Mouse (Mus musculus) forebrain, postnatal 0 days (tissue): ENCODE data around the gene Rps3a1. TPM values are rescaled to one million over a fixed set of nuclear protein-coding genes. Genes with fewer than 3 reads are reported as not detected.
A peak's percentile ranks its signal among the peaks of the same experiment; 100 is the strongest.

Experiments
- ATAC-seq: fragments of 200-750 bp; cut with Nextera tagmentation; 2 replicates; pipeline ENCODE4 v1.8.0; 2017; ENCODE audit warnings: mild to moderate bottlenecking, moderate library complexity
- DNase-seq: peaks from one replicate; pipeline ENCODE4 v3.0.0-alpha.2; 2015
- H3K27ac ChIP-seq: fragments of 300-500 bp; sonication (generic); 2 replicates; pipeline ENCODE4 v1.5.1; 2014; ENCODE audit warnings: low read depth, mild to moderate bottlenecking, antibody characterized with exemption, low read length, moderate library complexity, mixed read lengths
- H3K27me3 ChIP-seq: fragments of 300-500 bp; sonication (generic); 2 replicates; pipeline ENCODE4 v1.6.1; 2014; ENCODE audit warnings: mild to moderate bottlenecking, low read length, mixed read lengths; ENCODE audit not compliant: insufficient read depth
- H3K36me3 ChIP-seq: fragments of 300-500 bp; sonication (generic); 2 replicates; pipeline ENCODE4 v1.6.1; 2014; ENCODE audit warnings: mild to moderate bottlenecking, moderate library complexity; ENCODE audit not compliant: insufficient read depth
- H3K4me1 ChIP-seq: fragments of 300-500 bp; sonication (generic); 2 replicates; pipeline ENCODE4 v1.6.1; 2014; ENCODE audit warnings: antibody characterized with exemption; ENCODE audit not compliant: insufficient read depth
- H3K4me2 ChIP-seq: fragments of 300-500 bp; sonication (generic); 2 replicates; pipeline ENCODE4 v1.6.1; 2014; ENCODE audit warnings: low read depth, mild to moderate bottlenecking, moderate library complexity
- H3K4me3 ChIP-seq: fragments of 300-500 bp; sonication (generic); 2 replicates; pipeline ENCODE4 v1.5.1; 2014; ENCODE audit warnings: low read depth, low read length, mixed read lengths
- H3K9ac ChIP-seq: fragments of 300-500 bp; sonication (generic); 2 replicates; pipeline ENCODE4 v1.6.1; 2014; ENCODE audit warnings: mild to moderate bottlenecking
- H3K9me3 ChIP-seq: fragments of 300-500 bp; sonication (generic); 2 replicates; pipeline ENCODE4 v1.6.1; 2016; ENCODE audit warnings: low read length
- CTCF ChIP-seq: sonication (generic); IDR thresholded peaks from 2 replicates; pipeline ENCODE4 v1.5.1; 2016; ENCODE audit warnings: antibody characterized with exemption, control low read depth, low read depth
- WGBS: fragments of 180-500 bp; shearing (Covaris S2); extraction: QIAGEN DNeasy Blood & Tissue Kit; methylation state at CpG from one replicate; pipeline ENCODE4 v1.1.7; 2014; 5-methylcytosine and 5-hydroxymethylcytosine counted together
- polyA plus RNA-seq: library from polyadenylated mRNA; unstranded; fragments of >200 nt; fragmentation: Nextera tagmentation; extraction: Ambion mirVana; gene quantifications from 2 replicates; pipeline ENCODE4 v1.2.1, GENCODE M21; 2015
- total RNA-seq: library from RNA; depleted of rRNA; stranded (reverse); fragments of >200 nt; gene quantifications from 2 replicates; pipeline ENCODE4 v1.2.3, GENCODE M21; 2014

Gene Rps3a1
- total and polyA plus RNA-seq, 2 experiments from 2014 or later, result 709 to 996 TPM

DNA sequence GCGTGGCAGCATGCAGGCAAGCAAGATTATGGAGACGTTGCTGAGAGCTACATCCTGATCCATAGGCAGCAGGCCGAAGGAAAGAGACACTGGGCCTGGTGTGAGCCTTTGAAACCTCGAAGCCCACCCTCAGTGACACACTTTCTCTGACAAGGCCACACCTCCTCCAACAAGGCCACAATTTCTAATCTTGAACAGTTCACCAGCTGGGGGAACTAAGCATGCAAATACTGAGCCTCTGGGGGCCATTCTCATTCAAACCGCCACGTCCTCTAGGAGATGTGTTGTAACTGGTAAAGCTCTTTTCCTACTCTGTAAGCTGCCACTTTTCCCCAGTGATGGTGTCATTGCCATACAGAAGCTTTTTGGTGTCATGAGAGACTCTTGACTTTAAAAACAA, 6.6 kb upstream of the Rps3a1 start:
- Histone ChIP-seq H3K4me1 (no peaks in the 10 kb centered on the region), H3K9me3 (no peaks in the 10 kb centered on the region), H3K9ac (no peak overlapping the region), H3K27ac (no peak overlapping the region), H3K36me3 (no peaks in the 10 kb centered on the region), H3K4me2 (no peak overlapping the region), H3K4me3 (no peak overlapping the region), H3K27me3 (no peaks in the 10 kb centered on the region)
- no peak for DNase-seq
- ATAC-seq, result no peak
- WGBS, result 75% methylated on average over 6 of the region's 6 CpGs
- TF ChIP-seq CTCF, result no peak

DNA sequence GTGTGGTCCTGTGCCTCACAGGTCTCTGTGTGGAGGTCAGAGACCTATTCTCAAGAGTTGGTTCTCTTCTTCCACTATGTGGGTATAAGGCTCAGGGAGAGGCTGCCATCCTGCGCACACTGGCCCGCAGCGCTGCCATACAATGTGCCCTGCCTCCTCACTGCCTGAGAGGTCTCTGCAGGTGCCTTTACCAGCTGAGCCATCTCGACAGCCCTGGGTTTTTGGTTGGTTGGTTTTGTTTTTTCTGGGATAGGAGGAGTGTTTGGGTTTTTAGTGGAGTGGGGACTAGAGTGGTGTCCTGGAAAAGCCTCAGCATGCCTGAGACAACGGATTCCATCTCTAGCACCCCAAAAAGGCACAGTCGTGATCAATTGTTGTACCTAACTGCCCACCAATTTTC, 841 bp upstream of the Rps3a1 start:
- Histone ChIP-seq H3K4me1 (peaks cover 9% of the 10 kb centered on the region; the same call in 1 of the 2 replicates), H3K27me3 (no peaks in the 10 kb centered on the region), H3K4me2 (no peak overlapping the region), H3K9ac (no peak overlapping the region), H3K9me3 (no peaks in the 10 kb centered on the region), H3K36me3 (peaks cover 22% of the 10 kb centered on the region), H3K4me3 (no peak overlapping the region), H3K27ac (no peak overlapping the region)
- no peak for TF ChIP-seq CTCF
- no peak for ATAC-seq
- WGBS, result 90% methylated on average over 6 of the region's 6 CpGs
- no peak for DNase-seq

DNA sequence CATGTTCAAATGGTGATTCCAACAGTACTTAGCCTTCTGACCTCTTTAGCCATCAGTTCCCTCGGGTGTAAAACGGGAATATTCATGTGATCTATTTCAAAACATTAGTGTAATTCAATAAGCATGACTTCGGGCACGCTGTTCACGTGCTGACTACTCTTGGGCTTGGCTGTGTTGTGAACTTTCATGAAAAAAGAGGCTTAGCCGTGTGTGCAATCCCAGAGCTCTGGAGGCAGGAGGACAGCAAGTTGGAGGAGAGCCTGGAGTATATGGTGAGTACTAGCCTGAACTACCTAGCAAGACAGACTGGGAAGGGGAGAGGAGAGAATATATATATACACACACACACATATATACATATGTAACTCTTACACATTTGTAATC, 424 bp upstream of the Rps3a1 start:
- H3K36me3 ChIP-seq, result peaks cover 26% of the 10 kb centered on the region
- no peak overlapping the region for H3K27ac ChIP-seq
- DNase-seq (no peak), ATAC-seq (no peak)
- H3K4me2 ChIP-seq, result peak overlapping the region; percentile 32; the same call in 1 of the 2 replicates
- H3K9me3 ChIP-seq, result no peaks in the 10 kb centered on the region
- peaks cover 9% of the 10 kb centered on the region; the same call in 1 of the 2 replicates for H3K4me1 ChIP-seq
- H3K27me3 ChIP-seq, result no peaks in the 10 kb centered on the region
- peak overlapping the region; percentile 48 for H3K9ac ChIP-seq
- WGBS, result 50% methylated on average over 6 of the region's 6 CpGs
- no peak overlapping the region for H3K4me3 ChIP-seq
- TF ChIP-seq CTCF, result no peak

DNA sequence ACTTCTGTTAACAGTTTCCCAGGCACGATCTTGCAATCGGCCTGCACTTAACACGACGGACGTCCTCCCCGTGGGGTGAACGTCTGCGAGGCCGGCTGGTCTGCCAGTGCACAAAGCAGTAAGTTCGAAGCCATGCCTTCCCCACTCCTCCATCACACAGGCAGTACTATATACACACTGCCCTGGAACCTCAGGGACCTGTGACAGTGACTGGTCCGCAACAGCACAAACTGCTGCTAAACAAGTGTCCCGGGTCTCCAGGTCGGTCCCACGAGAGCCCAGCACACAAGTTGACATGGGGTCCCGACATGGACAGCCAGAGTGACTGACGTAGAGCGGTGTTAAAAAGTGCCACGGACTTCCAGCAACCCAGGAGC, 628 bp downstream of the Rps3a1 start:
- H3K4me1 ChIP-seq, result peaks cover 9% of the 10 kb centered on the region; the same call in 1 of the 2 replicates
- H3K9me3 ChIP-seq, result no peaks in the 10 kb centered on the region
- no peaks in the 10 kb centered on the region for H3K27me3 ChIP-seq
- H3K27ac ChIP-seq, result peak overlapping the region; percentile 92
- no peak for TF ChIP-seq CTCF
- peak overlapping the region; percentile 96 for H3K9ac ChIP-seq
- WGBS, result under 1% methylated on average over 18 of the region's 18 CpGs
- H3K4me2 ChIP-seq, result peak overlapping the region; percentile 75
- DNase-seq (no peak), ATAC-seq (peak; percentile 25)
- peaks cover 35% of the 10 kb centered on the region for H3K36me3 ChIP-seq
- peak overlapping the region; percentile 93 for H3K4me3 ChIP-seq

DNA sequence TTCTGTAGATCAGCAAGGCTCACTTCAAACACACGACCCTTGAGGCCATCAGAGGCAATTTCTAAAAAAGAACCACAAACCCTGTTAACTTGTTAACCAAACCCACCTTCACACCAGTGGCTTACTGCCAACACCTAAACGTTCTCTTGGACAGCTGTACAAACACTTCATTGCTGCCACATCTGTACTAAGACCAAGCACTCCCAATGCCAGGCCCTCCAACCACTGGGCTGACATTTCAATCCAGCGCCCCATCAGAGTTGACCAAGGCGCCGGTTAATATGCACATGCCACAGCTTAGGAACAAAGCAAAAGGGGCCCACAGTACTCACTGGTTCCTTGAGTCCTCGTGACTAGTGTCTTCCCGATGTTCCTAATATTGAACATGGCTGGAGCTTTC, 1.1 kb downstream of the Rps3a1 start:
- WGBS, result 15% methylated on average over 7 of the region's 7 CpGs
- Histone ChIP-seq H3K27me3 (no peaks in the 10 kb centered on the region), H3K9ac (peak overlapping the region; percentile 96), H3K4me1 (peaks cover 9% of the 10 kb centered on the region; the same call in 1 of the 2 replicates), H3K9me3 (no peaks in the 10 kb centered on the region), H3K36me3 (peaks cover 37% of the 10 kb centered on the region), H3K4me3 (peak overlapping the region; percentile 93), H3K4me2 (peak overlapping the region; percentile 75), H3K27ac (peak overlapping the region; percentile 92)
- TF ChIP-seq CTCF, result no peak
- ATAC-seq, result no peak
- DNase-seq, result peak; percentile 38

DNA sequence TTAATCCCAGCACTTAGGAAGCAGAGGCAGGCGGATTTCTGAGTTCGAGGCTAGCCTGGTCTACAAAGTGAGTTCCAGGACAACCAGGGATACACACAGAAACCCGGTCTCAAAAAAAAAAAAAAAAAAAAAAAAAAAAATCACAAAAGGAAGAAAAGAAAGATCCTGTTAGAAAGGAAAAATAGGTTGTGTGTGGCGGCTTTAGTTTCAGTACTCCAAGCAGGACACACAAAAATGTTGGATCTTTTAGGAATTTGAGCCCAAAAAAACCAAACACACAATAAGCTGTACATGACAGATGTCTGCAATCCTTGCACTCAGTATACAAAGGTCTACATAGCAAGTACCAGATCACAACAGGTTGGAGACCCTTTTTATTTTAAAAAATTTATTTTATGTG, 2.8 kb downstream of the Rps3a1 start:
- no peak overlapping the region for H3K27ac ChIP-seq
- H3K36me3 ChIP-seq, result peaks cover 46% of the 10 kb centered on the region
- ATAC-seq (no peak), DNase-seq (no peak)
- H3K4me3 ChIP-seq, result no peak overlapping the region
- no peaks in the 10 kb centered on the region for H3K27me3 ChIP-seq
- H3K9me3 ChIP-seq, result no peaks in the 10 kb centered on the region
- H3K9ac ChIP-seq, result no peak overlapping the region
- WGBS, result 94% methylated on average over 4 of the region's 4 CpGs
- H3K4me1 ChIP-seq, result peaks cover 9% of the 10 kb centered on the region; the same call in 1 of the 2 replicates
- H3K4me2 ChIP-seq, result no peak overlapping the region
- no peak for TF ChIP-seq CTCF

DNA sequence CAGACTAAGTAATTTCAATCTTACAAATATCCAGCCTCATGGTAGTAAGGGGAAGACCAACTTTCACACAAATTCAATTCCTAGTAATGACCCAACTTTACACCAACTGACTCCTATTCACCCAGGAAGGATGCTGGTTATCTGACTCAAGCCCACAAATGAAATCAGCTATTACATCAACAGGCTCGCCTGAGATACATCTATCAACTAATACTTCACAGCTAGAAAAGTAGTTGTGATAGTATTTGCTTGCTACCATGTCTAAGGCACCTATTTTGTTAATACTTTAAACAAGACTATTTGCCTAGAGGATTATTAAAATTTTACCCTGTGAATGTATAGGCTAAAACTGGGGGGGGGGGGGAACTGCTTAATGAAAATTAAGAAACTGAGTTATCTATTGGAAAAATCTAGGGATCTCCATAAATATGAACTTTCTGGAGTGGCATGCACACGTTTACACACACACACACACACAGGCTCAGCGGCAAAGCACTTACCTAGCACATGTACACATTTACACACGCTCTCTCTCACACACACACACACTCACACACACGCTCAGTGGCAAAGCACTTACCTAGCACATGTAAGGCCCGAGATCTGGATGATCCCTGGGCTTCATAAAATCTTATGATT, 5.4 kb downstream of the Rps3a1 start:
- Histone ChIP-seq H3K4me3 (no peak overlapping the region), H3K9ac (no peak overlapping the region), H3K36me3 (peaks cover 46% of the 10 kb centered on the region), H3K27me3 (no peaks in the 10 kb centered on the region), H3K4me1 (peaks cover 9% of the 10 kb centered on the region; the same call in 1 of the 2 replicates), H3K4me2 (no peak overlapping the region), H3K27ac (no peak overlapping the region), H3K9me3 (no peaks in the 10 kb centered on the region)
- TF ChIP-seq CTCF, result no peak
- no peak for ATAC-seq
- 90% methylated on average over 6 of the region's 6 CpGs for WGBS
- DNase-seq, result no peak
